Mouse (Mus musculus) embryo, embryonic 9.5 days (tissue): ENCODE data around the gene Ppfibp1.

Source experiments
- DNase-seq: peaks from one replicate; pipeline ENCODE4 v3.0.0-alpha.2; 2017; ENCODE audit errors: extremely low spot score

Ppfibp1 gene

GRCm38 (mm10) chr6:146995878-146996277 lies 107.6 kb downstream of the Ppfibp1 start:
- DNase-seq = no peak

DNA sequence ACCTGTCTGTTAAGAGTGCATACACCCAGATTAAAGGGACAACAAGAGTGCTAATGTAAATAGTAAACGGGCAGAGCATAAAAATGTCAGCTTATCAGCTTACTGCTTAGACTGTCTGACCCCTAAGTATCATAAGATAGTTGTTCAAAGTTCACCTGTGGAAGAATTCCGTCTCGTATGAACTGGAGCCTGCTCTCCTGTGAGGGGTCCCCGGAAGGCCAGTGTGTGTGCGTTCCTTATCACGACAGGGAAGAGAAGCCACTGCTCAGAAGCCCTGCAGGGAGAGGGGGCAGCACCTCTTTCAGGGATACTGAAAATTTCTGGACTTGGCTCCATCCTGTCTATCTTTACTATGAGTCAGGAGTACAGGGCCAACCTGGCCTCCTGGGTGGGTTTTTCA lies 108.7 kb downstream of the Ppfibp1 start:
- no peak for DNase-seq

- DNase-seq = no peak
These were observed 110.4 kb downstream of the Ppfibp1 start for GRCm38 (mm10) chr6:146998710-146999109.

- no peak for DNase-seq
These were observed 111.0 kb downstream of the Ppfibp1 start for GRCm38 (mm10) chr6:146999302-146999701.

- DNase-seq = no peak
These were observed 111.5 kb downstream of the Ppfibp1 start for GRCm38 (mm10) chr6:146999755-147000154.

GRCm38 (mm10) chr6:147008148-147008547 lies 119.9 kb downstream of the Ppfibp1 start:
- DNase-seq = peak; percentile 32

DNA sequence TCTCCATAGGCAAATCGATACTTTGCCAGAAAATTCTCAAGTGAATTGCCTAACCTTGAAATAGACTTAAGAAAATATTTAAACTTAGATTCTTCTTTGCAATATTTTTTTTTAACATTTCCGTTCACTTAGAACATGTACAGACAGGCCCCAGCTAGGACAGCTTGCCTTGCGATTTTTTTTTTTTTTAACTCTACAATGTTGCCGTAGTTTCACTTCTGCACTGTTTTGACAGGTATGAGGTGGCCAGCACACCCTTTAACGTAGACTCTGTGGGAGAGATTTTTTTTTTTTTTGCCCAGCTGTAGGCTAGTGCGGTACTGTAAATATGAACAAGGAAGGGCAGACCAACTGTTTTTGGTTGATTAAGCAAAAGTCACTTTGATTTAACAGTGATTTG lies 122.1 kb downstream of the Ppfibp1 start:
- DNase-seq = no peak

DNA sequence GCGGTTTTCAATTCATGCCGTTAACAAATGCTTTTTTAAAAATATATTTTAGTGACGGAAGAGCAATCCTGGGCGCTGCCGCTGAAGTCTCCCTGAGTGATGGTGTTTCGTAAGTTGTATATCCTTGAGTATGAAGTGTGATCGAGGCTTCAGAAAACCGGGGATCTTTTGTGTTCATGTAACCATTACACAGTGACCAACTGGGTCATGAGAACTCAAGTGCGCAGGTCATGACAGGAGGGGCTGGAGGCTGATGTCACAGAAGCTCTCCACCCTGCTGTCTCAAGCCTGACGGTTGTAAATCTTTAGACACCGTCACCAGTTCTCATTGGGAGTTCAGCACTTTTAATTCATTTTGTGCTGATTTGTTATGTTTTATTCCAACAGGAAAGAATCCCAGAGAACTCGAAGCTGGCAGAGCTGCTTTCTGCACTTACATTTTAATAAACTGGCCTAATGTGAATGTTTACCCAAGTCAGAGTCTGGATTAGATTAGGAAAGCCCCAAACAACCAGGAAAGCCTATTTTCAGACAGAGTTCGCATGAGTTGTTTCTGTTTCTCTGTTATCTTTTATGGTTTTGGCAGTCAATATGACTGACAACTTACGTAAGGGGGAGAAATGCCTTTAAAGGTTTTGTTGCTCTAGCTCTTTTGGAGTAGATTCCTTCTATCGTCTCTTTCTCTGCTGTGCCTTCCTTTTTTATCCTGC lies 122.7 kb downstream of the Ppfibp1 start:
- no peak for DNase-seq

DNA sequence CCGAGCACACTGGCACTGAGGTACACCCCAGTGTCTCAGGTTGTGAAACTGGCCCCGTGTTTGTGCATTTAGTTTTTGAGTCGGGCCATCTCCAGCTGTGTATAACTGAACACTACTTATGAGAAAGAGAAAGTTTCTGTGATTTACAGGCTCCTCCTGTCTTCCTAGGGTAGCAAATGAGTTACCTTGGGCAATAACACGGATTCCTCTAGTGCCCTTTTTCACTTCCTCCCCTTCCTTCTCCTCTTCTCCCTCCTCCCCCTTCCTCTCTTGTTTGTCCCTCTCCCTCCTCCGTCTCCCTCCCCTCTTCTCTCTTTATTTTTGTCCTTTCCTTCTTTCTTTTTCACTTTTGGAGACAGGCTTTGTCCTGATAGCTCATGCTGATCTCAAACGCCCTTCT lies 123.3 kb downstream of the Ppfibp1 start:
- DNase-seq = no peak

DNA sequence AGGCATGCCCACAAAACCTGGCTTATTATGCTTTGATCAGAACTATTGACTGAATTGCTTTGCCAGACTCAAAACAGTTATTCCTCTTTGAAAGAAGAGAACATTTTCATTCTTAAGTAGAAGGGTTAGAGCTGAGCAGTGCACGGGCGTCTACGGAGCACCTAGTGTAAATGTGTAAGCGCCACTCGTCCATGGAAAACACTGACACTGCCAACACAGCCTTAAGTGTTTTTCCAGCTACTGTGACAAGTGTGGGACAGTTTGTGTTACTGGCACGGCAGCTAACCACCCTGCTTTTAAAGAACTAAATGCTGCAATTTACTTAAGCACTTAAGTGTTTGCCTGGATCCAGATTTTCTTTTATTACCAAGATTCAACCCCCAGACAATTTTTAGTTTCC lies 123.7 kb downstream of the Ppfibp1 start:
- DNase-seq = no peak

- DNase-seq = no peak
These were observed 125.3 kb downstream of the Ppfibp1 start for GRCm38 (mm10) chr6:147013546-147013945.

DNA sequence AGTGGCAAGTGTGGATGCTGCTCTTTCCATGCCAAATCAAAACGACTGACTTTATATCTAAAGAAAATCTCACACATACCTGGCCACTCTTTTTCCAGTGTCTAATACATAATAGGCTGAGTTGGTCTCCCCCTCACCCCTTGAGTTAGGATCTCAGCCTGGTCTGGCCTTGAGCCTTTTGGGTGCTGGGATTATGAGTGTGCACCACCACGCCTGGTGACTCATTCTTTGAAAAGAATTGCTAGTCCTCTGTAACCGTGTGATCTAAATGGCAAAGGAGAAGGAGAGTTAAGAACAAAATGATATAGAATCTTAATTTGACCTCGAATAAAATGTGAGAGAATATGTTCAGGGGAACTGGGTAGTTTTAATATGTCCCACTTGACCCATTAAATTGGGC lies 129.6 kb downstream of the Ppfibp1 start:
- DNase-seq = no peak

GRCm38 (mm10) chr6:147018364-147018763 lies 130.1 kb downstream of the Ppfibp1 start:
- DNase-seq = no peak

DNA sequence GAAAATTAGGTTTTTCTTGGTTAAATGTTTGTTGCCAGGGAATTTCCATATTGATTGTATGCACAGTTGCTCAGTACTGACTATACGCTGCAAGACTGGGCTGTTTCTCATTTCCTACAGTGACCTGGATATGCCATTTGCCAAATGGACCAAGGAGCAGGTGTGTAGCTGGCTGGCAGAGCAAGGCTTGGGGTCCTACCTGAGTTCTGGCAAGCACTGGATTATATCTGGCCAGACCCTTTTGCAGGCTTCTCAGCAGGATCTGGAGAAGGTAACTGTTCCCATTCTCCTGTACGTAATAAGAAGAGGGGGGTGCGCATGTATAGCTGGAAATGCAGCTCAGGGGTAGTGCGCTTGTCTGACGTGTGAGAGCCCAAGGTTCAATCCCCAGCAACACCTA lies 132.9 kb downstream of the Ppfibp1 start:
- DNase-seq = no peak

DNA sequence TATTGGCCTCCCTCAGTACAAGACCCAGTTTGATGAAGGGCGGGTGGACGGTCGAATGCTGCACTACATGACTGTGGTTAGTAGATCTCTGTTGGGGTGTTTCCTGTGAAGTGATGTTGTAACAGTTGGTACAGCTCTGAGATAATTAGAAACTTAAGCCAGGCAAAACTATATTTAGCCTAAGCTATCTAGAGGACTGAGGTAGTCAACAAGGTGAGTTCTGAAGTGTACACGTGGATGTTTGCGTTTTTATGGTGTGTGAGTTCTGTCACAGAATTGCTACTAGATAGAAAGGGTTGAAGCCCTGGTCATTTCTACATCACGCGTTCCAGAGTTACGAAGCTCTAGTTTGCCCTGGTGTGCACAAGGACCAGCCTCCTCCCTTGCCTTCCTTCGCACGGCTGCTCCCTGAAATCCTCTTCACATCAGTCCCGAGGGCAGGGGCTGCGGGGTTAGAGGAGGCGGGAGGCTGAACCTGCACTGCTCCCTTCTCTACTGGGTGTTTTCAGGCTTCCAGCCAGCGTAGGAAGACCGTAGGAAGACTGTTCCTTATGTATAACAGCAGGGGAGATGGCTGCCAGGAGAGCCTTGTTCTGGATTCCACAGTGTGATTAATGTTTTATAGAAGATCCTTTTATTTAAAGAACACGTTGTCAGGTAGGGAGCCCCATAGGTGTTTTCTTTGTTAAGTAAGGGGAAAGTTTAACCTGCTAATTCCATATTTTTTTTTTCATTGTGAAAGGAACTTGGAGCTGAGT lies 134.3 kb downstream of the Ppfibp1 start:
- DNase-seq = no peak

DNA sequence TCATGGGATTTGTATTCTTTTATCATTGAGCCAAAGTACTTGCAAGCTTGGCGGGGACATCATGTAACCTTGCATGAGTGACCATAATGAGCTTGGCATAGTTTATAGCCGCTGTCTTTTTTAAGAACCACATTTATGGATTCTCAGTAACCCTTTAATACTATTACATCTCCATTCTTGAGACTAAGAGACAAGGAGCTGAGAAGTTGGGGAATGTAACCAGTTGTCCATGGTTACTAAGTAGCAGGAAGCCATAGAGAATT lies 134.8 kb downstream of the Ppfibp1 start:
- no peak for DNase-seq

- DNase-seq = no peak
These were observed 135.3 kb downstream of the Ppfibp1 start for GRCm38 (mm10) chr6:147023568-147023967.

DNA sequence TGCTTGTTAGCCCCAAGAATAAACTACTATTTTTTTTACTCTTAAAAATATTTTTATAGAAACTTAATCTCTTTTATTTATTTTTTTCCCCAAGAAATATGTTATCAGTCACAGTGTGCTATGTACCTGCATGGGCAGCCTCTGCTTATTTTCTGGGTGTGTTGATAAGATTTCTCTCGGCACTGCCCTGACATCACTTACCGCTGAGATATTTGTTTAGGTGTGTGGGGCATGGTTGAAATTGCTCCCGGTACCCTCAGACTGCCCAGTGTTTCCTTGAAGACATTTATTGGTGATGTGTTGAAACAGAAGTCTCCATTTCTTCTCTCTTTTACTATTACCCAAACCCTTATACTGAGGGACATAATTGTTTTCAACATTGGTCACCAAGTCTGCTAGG lies 136.5 kb downstream of the Ppfibp1 start:
- no peak for DNase-seq

DNA sequence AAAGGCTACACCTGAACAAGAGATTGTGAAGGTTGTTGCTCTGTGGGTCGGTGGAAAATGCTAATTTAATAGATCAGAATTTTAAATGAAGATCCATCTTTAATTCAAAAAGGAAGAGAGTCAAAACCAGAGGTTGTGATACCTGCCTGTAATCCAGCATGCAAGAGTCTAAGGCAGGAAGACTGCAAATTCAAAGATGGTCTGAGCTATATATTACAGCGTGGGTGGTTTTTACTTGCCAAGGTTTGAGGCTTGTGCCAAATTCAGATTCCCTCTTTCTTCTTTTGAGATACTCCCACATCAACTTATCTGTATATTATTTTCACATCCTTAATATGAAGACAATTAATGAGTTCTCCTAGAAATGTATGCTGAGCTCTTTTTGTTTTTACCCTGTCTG lies 140.1 kb downstream of the Ppfibp1 start:
- no peak for DNase-seq

GRCm38 (mm10) chr6:147029591-147029990 lies 141.3 kb downstream of the Ppfibp1 start:
- no peak for DNase-seq

DNA sequence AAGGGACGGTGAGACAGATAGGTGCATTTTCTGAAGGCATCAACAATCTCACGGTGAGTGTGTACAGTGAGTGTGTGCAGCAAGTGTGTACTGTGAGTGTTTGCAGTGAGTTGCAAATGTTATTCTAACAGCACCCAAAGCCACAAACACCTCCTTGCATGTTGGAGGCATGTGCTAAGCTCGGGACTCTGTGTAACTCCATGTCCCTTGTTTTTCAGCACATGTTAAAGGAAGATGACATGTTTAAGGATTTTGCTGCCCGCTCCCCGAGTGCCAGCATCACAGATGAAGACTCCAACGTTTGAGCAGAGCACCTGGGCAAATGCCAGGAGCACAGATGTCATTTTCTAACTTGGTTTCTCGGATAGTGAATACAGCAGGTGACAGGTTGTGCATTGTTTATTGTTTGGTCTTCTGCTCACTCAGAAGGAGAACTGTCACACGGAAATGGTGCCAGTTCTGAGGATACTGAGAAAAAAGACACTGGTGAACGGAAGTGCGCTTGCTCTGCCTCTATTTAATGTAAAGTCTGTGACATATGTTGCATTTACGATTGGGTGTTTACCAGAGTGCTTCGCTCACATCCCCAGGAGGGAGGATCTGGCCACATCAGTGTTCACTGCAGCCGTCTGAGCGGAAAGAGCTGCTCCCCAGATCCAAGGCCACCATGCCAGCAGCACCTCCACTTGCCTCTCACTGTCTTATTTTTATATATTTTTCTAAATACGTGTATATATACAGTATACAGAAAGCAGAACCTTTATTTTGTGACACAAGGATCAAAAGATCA lies 142.0 kb downstream of the Ppfibp1 start:
- DNase-seq = no peak

DNA sequence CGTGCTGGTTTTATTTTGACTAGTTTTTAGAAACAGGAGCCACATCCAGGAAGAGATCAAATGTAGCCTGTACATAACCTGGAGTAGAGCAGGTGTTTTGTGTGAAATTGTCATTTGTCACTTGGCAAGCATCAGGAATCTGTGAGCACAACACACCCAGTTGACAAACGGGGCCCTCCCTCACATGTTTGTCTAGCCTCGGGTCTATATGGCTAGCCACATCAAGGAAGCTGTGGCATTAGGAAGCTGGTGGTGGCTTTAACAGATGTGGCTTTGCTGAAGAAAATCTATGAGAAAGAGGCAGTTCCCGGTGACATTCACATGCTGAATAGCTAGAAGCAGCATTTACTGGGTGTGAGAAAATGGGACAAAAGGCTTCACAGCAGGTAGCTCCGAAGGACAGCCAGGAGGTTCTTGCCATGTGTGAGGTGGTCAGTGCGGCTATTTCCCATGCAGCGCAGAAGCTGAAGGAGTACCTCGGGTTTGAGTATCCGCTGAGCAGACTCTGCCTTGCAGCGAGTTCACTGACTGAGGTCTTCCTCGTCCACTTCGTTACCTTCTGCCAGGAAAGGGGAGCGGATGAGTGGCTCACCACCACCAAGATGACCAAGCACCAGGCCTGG lies 144.1 kb downstream of the Ppfibp1 start, which contains the start of gene Rep15:
Gene Rep15 (plus strand): TSS at position 282 of the 623 bp plus-strand sequence.
- DNase-seq = peak; percentile 3
